Mouse (Mus musculus) layer of hippocampus, adult 9-11 months (tissue): ENCODE data around the gene BC030867.

Source experiments
- DNase-seq: peaks from one replicate; pipeline ENCODE4 v3.0.0; 2022

BC030867 gene

GRCm38 (mm10) chr11:102248630-102249230 lies at the start of gene BC030867:
TSS of gene BC030867 (plus strand) at chr11:102248882.
- peak; percentile 87 for DNase-seq

- DNase-seq, result no peak
Measured at GRCm38 (mm10) chr11:102199856-102200255, 48.8 kb upstream of the BC030867 start.

GRCm38 (mm10) chr11:102201408-102201821 lies 47.3 kb upstream of the BC030867 start:
- peak; percentile 61 for DNase-seq

- DNase-seq, result no peak
Measured at GRCm38 (mm10) chr11:102206481-102206880, 42.2 kb upstream of the BC030867 start.

- peak; percentile 74 for DNase-seq
Measured at GRCm38 (mm10) chr11:102207825-102208777, 40.6 kb upstream of the BC030867 start.

DNA sequence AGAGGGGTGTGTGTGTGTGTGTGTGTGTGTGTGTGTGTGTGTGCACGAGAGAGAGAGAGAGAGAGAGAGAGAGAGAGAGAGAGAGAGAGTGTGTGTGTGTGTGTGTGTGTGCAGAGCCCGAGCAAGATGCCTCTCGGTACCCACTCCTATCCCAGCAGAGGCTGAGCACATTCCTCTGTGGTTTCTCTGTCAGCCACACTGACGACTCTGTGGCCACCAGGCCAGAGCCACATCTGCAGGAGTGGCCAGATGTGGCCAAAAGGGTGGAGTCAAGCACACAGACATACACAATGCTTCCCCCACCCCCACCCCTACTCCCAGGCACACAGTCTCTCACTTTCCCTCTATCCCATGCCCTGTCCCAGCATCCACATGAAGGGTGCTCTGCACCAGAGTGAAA lies 39.8 kb upstream of the BC030867 start:
- no peak for DNase-seq

DNA sequence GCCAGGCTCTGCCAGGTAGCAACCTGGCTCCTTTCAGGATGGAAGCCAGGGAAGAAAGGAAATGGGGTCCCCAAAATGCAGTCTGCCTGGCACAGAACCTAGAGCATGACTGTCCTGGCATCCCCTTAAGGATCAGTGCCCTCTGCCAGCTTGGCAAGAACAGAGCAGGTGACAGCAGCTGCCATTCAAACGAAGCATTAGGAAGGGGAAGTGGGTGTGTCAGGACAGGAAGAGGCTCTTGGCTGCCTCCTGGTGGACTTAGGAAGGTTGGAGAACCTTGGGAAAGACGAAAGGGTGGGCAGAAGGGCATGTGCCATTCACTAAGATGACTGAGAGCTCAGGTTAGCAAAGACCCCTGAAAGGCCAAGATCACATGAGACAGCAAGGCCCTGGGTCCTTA lies 38.9 kb upstream of the BC030867 start:
- DNase-seq, result no peak

DNA sequence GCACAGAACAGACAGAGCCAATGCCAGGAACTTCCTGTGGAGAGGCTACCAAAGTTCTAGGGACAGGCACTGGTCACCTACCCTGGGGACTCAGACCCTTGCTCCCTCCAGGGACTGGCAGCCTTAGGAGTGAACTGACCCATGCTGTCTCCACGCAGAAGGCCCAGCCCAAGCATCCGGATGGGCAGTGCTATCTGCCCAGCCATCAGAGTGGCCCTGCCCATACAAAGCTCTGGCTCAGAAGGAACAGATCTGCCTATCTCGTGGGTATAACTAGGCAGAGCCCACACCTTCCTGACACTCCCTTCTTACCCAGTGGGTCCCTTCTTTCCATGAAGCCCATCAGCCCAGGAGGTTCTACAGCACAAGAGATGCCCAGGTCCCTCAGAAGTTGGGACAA lies 38.5 kb upstream of the BC030867 start:
- no peak for DNase-seq

- no peak for DNase-seq
Measured at GRCm38 (mm10) chr11:102211011-102211410, 37.7 kb upstream of the BC030867 start.

DNA sequence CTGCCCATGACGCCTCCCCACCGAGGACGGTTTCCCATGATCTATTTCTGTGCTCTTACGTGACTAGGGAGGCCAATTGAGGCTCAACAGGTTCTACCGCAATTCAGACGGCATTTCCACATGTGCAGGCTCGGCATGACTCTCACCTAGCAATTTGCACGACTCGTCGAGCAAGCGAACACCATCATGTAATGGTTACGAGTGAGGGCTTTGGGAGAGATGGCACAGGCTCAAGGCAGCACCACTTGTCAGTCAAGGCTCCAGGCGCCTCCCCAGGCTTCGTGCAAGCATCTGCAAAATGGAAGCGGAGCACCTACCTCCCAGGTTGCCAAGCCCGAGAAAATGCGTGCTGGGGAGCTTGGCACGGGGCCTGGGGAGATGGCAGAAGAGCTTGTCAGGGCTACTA lies 36.7 kb upstream of the BC030867 start:
- no peak for DNase-seq

DNA sequence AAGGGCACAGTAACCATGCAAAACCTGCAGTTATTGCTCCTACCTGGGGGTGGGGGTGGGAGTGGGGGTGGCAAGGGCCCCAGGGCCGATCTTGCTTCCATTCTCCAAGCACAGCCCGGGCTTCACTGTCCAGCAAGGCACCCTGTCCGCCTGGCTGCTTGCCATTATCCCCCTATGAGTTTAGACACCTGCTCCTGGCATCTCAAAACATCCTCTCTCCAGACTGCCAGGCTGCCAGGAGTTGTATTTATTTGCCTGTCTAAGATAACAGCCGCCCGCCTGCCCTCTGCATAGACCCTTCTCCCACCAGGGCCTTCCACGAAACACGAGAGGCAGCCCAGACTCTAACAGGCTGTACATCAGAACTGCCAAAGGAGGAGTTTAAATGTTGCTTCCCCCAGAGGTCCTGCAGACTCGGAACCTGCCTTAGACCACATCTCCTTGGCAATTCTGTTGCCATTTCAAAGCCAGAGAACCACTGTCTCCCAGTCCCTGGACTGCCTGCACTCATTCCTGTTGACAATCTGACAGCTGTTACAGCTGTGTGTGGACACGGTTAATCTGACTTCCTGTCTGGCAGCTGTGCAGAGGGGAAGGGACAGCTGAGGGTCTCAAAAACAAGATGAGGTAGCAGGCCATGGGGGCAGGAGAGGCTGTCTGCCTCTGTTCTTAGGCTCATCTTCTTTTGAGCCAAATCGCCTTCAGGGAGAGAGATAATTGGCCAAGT lies 34.1 kb upstream of the BC030867 start:
- no peak for DNase-seq

GRCm38 (mm10) chr11:102215511-102215910 lies 33.2 kb upstream of the BC030867 start:
- no peak for DNase-seq

- peak; percentile 67 for DNase-seq
Measured at GRCm38 (mm10) chr11:102216056-102216885, 32.4 kb upstream of the BC030867 start.

DNA sequence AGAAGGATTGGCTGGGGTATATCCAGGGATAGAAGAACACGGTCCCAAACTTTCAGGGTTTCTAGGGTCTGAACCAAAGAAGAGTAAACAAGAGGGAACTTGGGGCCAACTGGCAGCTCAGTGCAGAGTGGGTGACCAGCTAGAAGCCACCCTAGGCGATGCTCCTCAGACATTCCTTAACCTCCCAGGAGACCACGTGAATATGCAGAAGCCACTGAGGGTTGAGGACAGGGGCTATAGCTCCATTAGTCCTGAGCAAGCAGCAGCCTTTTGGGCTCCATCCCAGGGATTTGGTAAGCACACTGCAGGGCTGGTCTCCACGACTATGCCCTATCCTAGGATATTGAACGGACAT lies 31.8 kb upstream of the BC030867 start:
- no peak for DNase-seq

DNA sequence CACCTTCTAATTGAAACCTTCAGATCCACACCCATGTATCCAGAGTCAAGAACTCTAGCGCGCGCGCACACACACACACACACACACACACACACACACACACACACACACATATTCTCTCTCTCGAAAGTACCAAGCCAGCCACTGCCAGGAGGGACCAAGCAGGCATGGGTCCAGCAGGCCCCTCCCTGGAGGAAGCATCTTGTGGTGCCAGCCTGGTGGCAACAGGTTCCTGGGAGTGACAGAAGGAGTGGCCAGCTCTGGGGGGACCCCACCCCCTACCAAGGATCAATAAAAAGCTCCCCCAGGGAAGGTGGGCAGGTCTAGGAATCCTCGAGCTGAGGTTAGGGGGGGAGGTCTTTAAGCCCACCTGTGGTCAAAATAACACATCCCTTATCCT lies 31.3 kb upstream of the BC030867 start:
- no peak for DNase-seq

GRCm38 (mm10) chr11:102217876-102218430 lies 30.7 kb upstream of the BC030867 start:
- no peak for DNase-seq

GRCm38 (mm10) chr11:102218783-102219182 lies 29.9 kb upstream of the BC030867 start:
- peak; percentile 98 for DNase-seq

- DNase-seq, result no peak
Measured at GRCm38 (mm10) chr11:102219247-102219993, 29.3 kb upstream of the BC030867 start.

GRCm38 (mm10) chr11:102219994-102220346 lies 28.7 kb upstream of the BC030867 start:
- no peak for DNase-seq

DNA sequence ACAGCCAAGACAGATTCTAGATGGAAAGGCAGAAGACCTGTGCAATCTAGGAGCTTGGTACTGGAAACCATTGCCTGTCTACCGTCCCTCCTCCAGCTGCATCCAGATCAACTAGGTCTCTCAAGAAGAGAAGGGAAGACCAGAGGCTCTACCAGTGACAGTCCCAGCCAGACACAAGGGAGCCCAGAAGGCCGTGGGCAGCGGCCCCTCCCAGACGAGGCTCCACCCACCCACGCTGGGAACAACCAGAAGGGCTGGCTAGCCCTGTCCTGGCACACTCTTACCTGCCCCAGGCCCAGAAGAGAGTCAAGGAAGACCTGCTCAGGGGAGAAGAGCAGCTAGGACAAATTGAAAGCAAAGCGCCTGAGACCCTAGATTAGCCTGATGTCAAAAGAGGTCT lies 28.2 kb upstream of the BC030867 start:
- no peak for DNase-seq

DNA sequence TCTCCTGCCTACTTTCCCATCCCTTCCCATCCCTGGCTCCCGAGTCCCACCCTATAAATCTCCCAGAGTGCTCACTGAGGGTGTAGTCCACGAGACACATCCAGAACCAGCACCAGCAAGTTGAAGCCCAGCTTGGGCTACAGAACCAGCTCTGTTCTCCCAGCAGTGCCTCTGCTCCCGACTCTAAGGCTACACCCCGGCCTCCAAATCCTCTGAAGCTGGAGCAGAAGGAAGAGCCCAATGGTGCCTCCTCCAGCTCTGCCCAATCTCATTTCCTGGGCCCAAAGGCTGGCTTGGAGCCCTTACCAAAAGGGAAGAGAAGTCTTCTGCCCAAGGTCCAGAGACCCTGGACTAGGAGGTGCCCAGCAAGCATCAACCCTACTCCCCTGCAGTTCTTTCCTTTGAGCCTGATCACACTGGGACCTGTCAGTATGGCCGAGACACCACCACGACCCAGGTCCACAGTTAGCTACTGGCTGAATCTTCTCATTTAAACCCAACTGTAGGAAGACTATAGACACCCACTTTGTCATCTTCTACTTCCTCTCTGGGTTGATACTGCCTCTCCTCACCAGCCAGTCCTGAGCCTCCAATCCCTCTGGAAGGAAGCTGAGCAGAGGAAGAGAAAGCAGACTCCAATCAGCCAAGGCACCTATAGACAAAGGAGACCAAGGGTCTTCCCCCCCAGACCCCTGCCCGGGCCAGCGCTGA lies 27.3 kb upstream of the BC030867 start:
- DNase-seq, result no peak
